ENCODE assay signal across 11 mouse cellular contexts in the genomic region with DNA sequence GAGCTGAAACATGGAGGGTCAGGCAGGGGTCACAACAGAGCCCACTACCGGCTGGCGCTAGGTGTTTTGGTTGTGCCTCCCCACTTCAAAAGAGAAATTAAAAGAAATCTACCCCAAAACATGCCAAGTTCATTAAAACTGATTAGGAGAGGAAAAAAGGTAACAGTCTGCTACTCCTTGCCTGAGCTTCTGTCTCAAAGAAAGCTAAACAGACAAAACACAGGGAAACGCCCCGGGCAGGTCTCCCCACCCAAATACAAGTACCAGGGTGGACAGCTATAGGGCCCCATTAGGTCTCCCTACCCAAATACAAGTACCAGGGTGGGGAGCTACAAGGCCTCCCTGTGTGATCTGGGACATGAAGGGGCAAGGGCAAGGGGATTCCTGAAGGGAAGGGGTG. TPM values are rescaled to one million over a fixed set of nuclear protein-coding genes. Genes with fewer than 3 reads are reported as not detected.
DNase-seq lines count a peak whose midpoint lies in the region; ATAC-seq and TF ChIP-seq lines count a peak whose summit lies in the region.
"Had no signal": no experiment of that assay in that cellular context is flagged by ENCODE, and none has a peak within 500 bp of the region (broad histone marks: within the 10 kb centered on the region; RNA-seq: fewer than 3 reads in every experiment).

Gm26602 (plus strand) TSS at position 301 of the 400 bp plus-strand sequence.

- peaks cover 28% of the 10 kb centered on the region for H3K36me3 ChIP-seq in kidney, postnatal 0 days (ENCODE audit: insufficient read depth, low read length)
- H3K36me3 ChIP-seq in forebrain, embryonic 10.5 days (replicated peaks), result peaks cover 45% of the 10 kb centered on the region
- peaks cover 12% of the 10 kb centered on the region for H3K36me3 ChIP-seq in hindbrain, embryonic 16.5 days (ENCODE audit: control insufficient read depth, insufficient read depth, low read length)
- H3K36me3 ChIP-seq in midbrain, postnatal 0 days (ENCODE audit: insufficient read depth, low read length), result peaks cover 26% of the 10 kb centered on the region

- H3K4me3 ChIP-seq in kidney, postnatal 0 days (replicated peaks; ENCODE audit: low read depth, low read length), result no peak within 1 kb of the TSS
- H3K4me3 ChIP-seq in forebrain, embryonic 10.5 days, result 0 out of 2 replicates have a peak within 1 kb of the TSS, but pooled peaks have one; percentile 1
- no peak within 1 kb of the TSS for H3K4me3 ChIP-seq in hindbrain, embryonic 16.5 days (ENCODE audit: low read length)
- H3K4me3 ChIP-seq in midbrain, postnatal 0 days (ENCODE audit: low read depth, low read length), result no peak within 1 kb of the TSS

- intact Hi-C loops in left cerebral cortex, postnatal 25 days (cut with DNase I), result no loop called here

- TF ChIP-seq CTCF in kidney, postnatal 0 days (IDR thresholded peaks at IDR 0.05; ENCODE audit: low read depth), result no peak
- TF ChIP-seq CTCF in midbrain, postnatal 0 days (IDR thresholded peaks at IDR 0.05), result no peak

- no peak for ATAC-seq in kidney, postnatal 0 days (replicated peaks; ENCODE audit: low FRiP score, low read depth)
- no peak for ATAC-seq in hindbrain, embryonic 16.5 days
- no peak for ATAC-seq in midbrain, postnatal 0 days (ENCODE audit: low FRiP score)

- H3K27me3 ChIP-seq in kidney, postnatal 0 days (ENCODE audit: insufficient read depth, low read length), result no peaks in the 10 kb centered on the region
- peaks cover 32% of the 10 kb centered on the region for H3K27me3 ChIP-seq in forebrain, embryonic 10.5 days (ENCODE audit: poor library complexity, severe bottlenecking)
- H3K27me3 ChIP-seq in hindbrain, embryonic 16.5 days (replicated peaks; ENCODE audit: control insufficient read depth, insufficient read depth, low read length), result no peaks in the 10 kb centered on the region
- no peaks in the 10 kb centered on the region for H3K27me3 ChIP-seq in midbrain, postnatal 0 days (ENCODE audit: insufficient read depth, low read length)

- peak within 1 kb of the TSS; percentile 95 for H3K27ac ChIP-seq in kidney, postnatal 0 days
- peak within 1 kb of the TSS; percentile 99; the same call in 1 of the 2 replicates for H3K27ac ChIP-seq in forebrain, embryonic 10.5 days
- H3K27ac ChIP-seq in hindbrain, embryonic 16.5 days (ENCODE audit: low read depth, low read length), result peak within 1 kb of the TSS; percentile 85
- peak within 1 kb of the TSS; percentile 87 for H3K27ac ChIP-seq in midbrain, postnatal 0 days (ENCODE audit: low read depth, low read length)

- peaks cover 4% of the 10 kb centered on the region for H3K4me1 ChIP-seq in kidney, postnatal 0 days (replicated peaks; ENCODE audit: insufficient read depth, low read length)
- peaks cover 45% of the 10 kb centered on the region for H3K4me1 ChIP-seq in forebrain, embryonic 10.5 days
- peaks cover 22% of the 10 kb centered on the region for H3K4me1 ChIP-seq in hindbrain, embryonic 16.5 days (ENCODE audit: control insufficient read depth, insufficient read depth, low read depth, low read length)
- peaks cover 6% of the 10 kb centered on the region; the same call in 1 of the 2 replicates for H3K4me1 ChIP-seq in midbrain, postnatal 0 days (ENCODE audit: insufficient read depth, low read length)

- WGBS in kidney, postnatal 0 days, result 92% methylated on average over 4 of the region's 4 CpGs
- 92% methylated on average over 4 of the region's 4 CpGs for WGBS in forebrain, embryonic 10.5 days
- WGBS in hindbrain, embryonic 16.5 days, result 99% methylated on average over 4 of the region's 4 CpGs
- WGBS in midbrain, postnatal 0 days, result 93% methylated on average over 4 of the region's 4 CpGs

- H3K4me2 ChIP-seq in kidney, postnatal 0 days (ENCODE audit: low read length), result no peak within 1 kb of the TSS
- H3K4me2 ChIP-seq in hindbrain, embryonic 16.5 days (ENCODE audit: low read length), result no peak within 1 kb of the TSS
- H3K4me2 ChIP-seq in midbrain, postnatal 0 days (ENCODE audit: low read depth, low read length, poor library complexity, severe bottlenecking), result no peak within 1 kb of the TSS

- no peak for DNase-seq in kidney, postnatal 0 days (ENCODE audit: low spot score)
- no peak for DNase-seq in kidney, adult 8-10 months
- no peak for DNase-seq in forebrain, embryonic 10.5 days (ENCODE audit: extremely low spot score, low spot score)
- DNase-seq in midbrain, postnatal 0 days (ENCODE audit: low spot score), result no peak
- no peak for DNase-seq in cerebellum, adult 11-12 months
- DNase-seq in left cerebral cortex, postnatal 25 days (ENCODE audit: low spot score in 2 of 2), result no peak
- DNase-seq in layer of hippocampus, adult 11-12 months (ENCODE audit: low spot score), result no peak
- DNase-seq: cerebellum, postnatal 36 days; spleen, adult 18-20 months had no signal

- no peak within 1 kb of the TSS for H3K9ac ChIP-seq in kidney, postnatal 0 days (ENCODE audit: low read depth, low read length)
- peak within 1 kb of the TSS; percentile 54 for H3K9ac ChIP-seq in hindbrain, embryonic 16.5 days (ENCODE audit: low read depth, low read length)
- no peak within 1 kb of the TSS for H3K9ac ChIP-seq in midbrain, postnatal 0 days (replicated peaks; ENCODE audit: low read length, poor library complexity, severe bottlenecking)

- no peaks in the 10 kb centered on the region for H3K9me3 ChIP-seq in kidney, postnatal 0 days (replicated peaks; ENCODE audit: low read length)
- H3K9me3 ChIP-seq in forebrain, embryonic 10.5 days, result no peaks in the 10 kb centered on the region
- H3K9me3 ChIP-seq in hindbrain, embryonic 16.5 days (ENCODE audit: control insufficient read depth, low read length), result no peaks in the 10 kb centered on the region
- no peaks in the 10 kb centered on the region for H3K9me3 ChIP-seq in midbrain, postnatal 0 days (ENCODE audit: low read length)

RNA-seq across cellular contexts. Expression of gene Gm26602, which starts in this region (rescaled TPM):
- polyA plus RNA-seq in kidney, postnatal 0 days (2015; fragmentation: Nextera tagmentation; extraction: Ambion mirVana), result 4.8 and 21.6 TPM in 2 replicates
- 1.9 TPM in 1 of 2 replicates, not detected in the other for polyA plus RNA-seq in forebrain, embryonic 10.5 days (2016; fragmentation: Nextera tagmentation; extraction: Ambion mirVana)
- 1.4 and 18.3 TPM in 2 replicates for polyA plus RNA-seq in hindbrain, embryonic 16.5 days (2015; fragmentation: Nextera tagmentation; extraction: Ambion mirVana)
- not detected in 2 replicates for total RNA-seq in midbrain, postnatal 0 days (2014; rRNA removed)
- 7.4 and 17.3 TPM in 2 replicates for polyA plus RNA-seq in midbrain, postnatal 0 days (2015; fragmentation: Nextera tagmentation; extraction: Ambion mirVana)
- total RNA-seq in left cerebral cortex, postnatal 25 days (2021), result not detected
- total RNA-seq: layer of hippocampus, adult 18-20 months had no signal
